Mouse (Mus musculus) mouse trophoblast stem cell (cell line): ENCODE measurements at regions not wholly inside any gene's neighbourhood (a gene's known extent, or its start where the extent isn't known, plus 50 kb on each side); places are given as distances from the start of the nearest gene placed in this dataset.

Source experiments
- in situ Hi-C, 2 experiments: fragments of 300-500 bp; cut with MseI, MboI; formaldehyde crosslinking; loops; 2 replicates in 1 of 2; 3 replicates in 1 of 2; pipeline ENCODE4 v1.15.1; 2025

GRCm38 (mm10) chr17:78023507-78024355 is 176.3 kb upstream of the Crim1 start:
- in situ Hi-C loops, result no loop called here

- in situ Hi-C loops, result no loop called here
These were observed 175.7 kb upstream of the Crim1 start for GRCm38 (mm10) chr17:78024356-78024723.

- in situ Hi-C loops, result no loop called here
These were observed 174.8 kb upstream of the Crim1 start for GRCm38 (mm10) chr17:78025294-78025693.

- in situ Hi-C loops, result no loop called here
These were observed 164.4 kb upstream of the Crim1 start for GRCm38 (mm10) chr17:78035648-78036047.

GRCm38 (mm10) chr17:78040338-78040737 is 159.7 kb upstream of the Crim1 start:
- in situ Hi-C loops, result loop anchor here in 1 of 2 experiments (10.0 kb wide), 1 partner anchor 124 kb away; no protein-coding TSS in a partner anchor

- in situ Hi-C loops, result loop anchor here in 1 of 2 experiments (10.0 kb wide), 1 partner anchor 124 kb away; no protein-coding TSS in a partner anchor
These were observed 158.8 kb upstream of the Crim1 start for GRCm38 (mm10) chr17:78041204-78041603.

GRCm38 (mm10) chr17:78049766-78050165 is 150.3 kb upstream of the Crim1 start:
- in situ Hi-C loops, result loop anchor here in 1 of 2 experiments (10.0 kb wide), 1 partner anchor 115 kb away; no protein-coding TSS in a partner anchor

GRCm38 (mm10) chr17:78050203-78050602 is 149.8 kb upstream of the Crim1 start:
- in situ Hi-C loops, result no loop called here

GRCm38 (mm10) chr17:78075892-78076291 is 124.2 kb upstream of the Crim1 start:
- in situ Hi-C loops, result no loop called here

- in situ Hi-C loops, result no loop called here
These were observed 121.7 kb upstream of the Crim1 start for GRCm38 (mm10) chr17:78078381-78078780.

- in situ Hi-C loops, result no loop called here
These were observed 115.6 kb upstream of the Crim1 start for GRCm38 (mm10) chr17:78084419-78084818.

- in situ Hi-C loops, result no loop called here
These were observed 113.1 kb upstream of the Crim1 start for GRCm38 (mm10) chr17:78086963-78087362.

- in situ Hi-C loops, result no loop called here
These were observed 102.3 kb upstream of the Crim1 start for GRCm38 (mm10) chr17:78097699-78098098.

GRCm38 (mm10) chr17:78108793-78109192 is 91.3 kb upstream of the Crim1 start:
- in situ Hi-C loops, result no loop called here

- in situ Hi-C loops, result no loop called here
These were observed 90.5 kb upstream of the Crim1 start for GRCm38 (mm10) chr17:78109364-78110222.

GRCm38 (mm10) chr17:78132116-78132515 is 67.9 kb upstream of the Crim1 start:
- in situ Hi-C loops, result no loop called here

- in situ Hi-C loops, result no loop called here
These were observed 62.1 kb upstream of the Crim1 start for GRCm38 (mm10) chr17:78137986-78138385.

- in situ Hi-C loops, result no loop called here
These were observed 59.4 kb upstream of the Crim1 start for GRCm38 (mm10) chr17:78140660-78141059.

- in situ Hi-C loops, result no loop called here
These were observed 58.9 kb upstream of the Crim1 start for GRCm38 (mm10) chr17:78141136-78141535.

- in situ Hi-C loops, result no loop called here
These were observed 57.6 kb upstream of the Crim1 start for GRCm38 (mm10) chr17:78142431-78142830.

- in situ Hi-C loops, result no loop called here
These were observed 54.7 kb upstream of the Crim1 start for GRCm38 (mm10) chr17:78145335-78145734.
